Mouse (Mus musculus) left cerebral cortex, postnatal 4 days (tissue): Measurements from ENCODE around the gene Zfp791. TPM values are rescaled to one million over a fixed set of nuclear protein-coding genes. Genes with fewer than 3 reads are reported as not detected.

Experiments used
- microRNA-seq: library from miRNA; unstranded; fragments of <30 nt; microRNA quantifications from one replicate; pipeline ENCODE4 v1.2.0, GENCODE M21; 2022
- total RNA-seq, 2 experiments: library from RNA; stranded (reverse); gene quantifications; 2 replicates each; pipeline ENCODE4 v1.2.3; 2021

Zfp791 gene
- total RNA-seq, 2 experiments from 2014 or later = 6.5 to 6.8 TPM

Small RNA genes within 50 kb of the gene (microRNA-seq; reads per million reads assigned to microRNA genes)
- gene Gm23388 = not detected
- 20.5 reads per million, percentile 36 among the genes with 10 or more reads in this experiment for gene Mir7070

Other genes starting within 250 kb of the Zfp791 start
- gene Gcdh, start 229.2 kb downstream of the Zfp791 start, total RNA-seq = 10 to 100 TPM; 30.8 to 32.7 TPM
- gene Klf1, start 221.2 kb downstream of the Zfp791 start, total RNA-seq = under 1 TPM in 1 of 2 experiments, not detected in 1; 0.24 TPM
- 1 to 10 TPM; 2.8 to 4.1 TPM for gene Dnase2a, start 214.5 kb downstream of the Zfp791 start, total RNA-seq
- 100 to 1,000 TPM; 195 to 210 TPM for gene Mast1, start 185.7 kb downstream of the Zfp791 start, total RNA-seq
- gene Rtbdn, start 176.1 kb downstream of the Zfp791 start, total RNA-seq = 1 to 10 TPM; 6.7 to 8.3 TPM
- gene Gm49661, start 153.7 kb downstream of the Zfp791 start, total RNA-seq = not detected
- gene Prdx2, start 153.5 kb downstream of the Zfp791 start, total RNA-seq = 100 to 1,000 TPM; 665 to 681 TPM
- 10 to 100 TPM; 41.1 to 42.1 TPM for gene Rnaseh2a, start 153.3 kb downstream of the Zfp791 start, total RNA-seq
- 10 to 100 TPM; 12.5 to 13.5 TPM for gene Junb, start 144.4 kb downstream of the Zfp791 start, total RNA-seq
- 10 to 100 TPM; 28.3 to 32.5 TPM for gene Hook2, start 132.5 kb downstream of the Zfp791 start, total RNA-seq
- not detected for gene Best2, start 108.6 kb downstream of the Zfp791 start, total RNA-seq
- 100 to 1,000 TPM; 106 to 107 TPM for gene Asna1, start 97.8 kb downstream of the Zfp791 start, total RNA-seq
- 100 to 1,000 TPM; 158 to 163 TPM for gene Trir, start 96.3 kb downstream of the Zfp791 start, total RNA-seq
- 100 to 1,000 TPM; 163 to 179 TPM for gene Tnpo2, start 86.2 kb downstream of the Zfp791 start, total RNA-seq
- gene Fbxw9, start 63.0 kb downstream of the Zfp791 start, total RNA-seq = 10 to 100 TPM; 79.0 to 80.0 TPM
- gene Gm5741, start 55.1 kb downstream of the Zfp791 start, total RNA-seq = not detected
- gene Dhps, start 51.3 kb downstream of the Zfp791 start, total RNA-seq = 10 to 100 TPM; 79.9 to 82.3 TPM
- gene Wdr83os, start 42.4 kb downstream of the Zfp791 start, total RNA-seq = 10 to 100 TPM; 60.9 to 61.2 TPM
- 10 to 100 TPM; 21.4 to 21.7 TPM for gene Wdr83, start 41.8 kb downstream of the Zfp791 start, total RNA-seq
- 10 to 100 TPM; 25.2 to 26.5 TPM for gene Man2b1, start 39.8 kb downstream of the Zfp791 start, total RNA-seq
- not detected for gene Cks1brt, start 28.8 kb upstream of the Zfp791 start, total RNA-seq
- not detected for gene Olfr371, start 102.9 kb upstream of the Zfp791 start, total RNA-seq
- gene Orc6, start 176.5 kb upstream of the Zfp791 start, total RNA-seq = 10 to 100 TPM; 45.3 to 45.9 TPM
- 100 to 1,000 TPM; 144 to 149 TPM for gene Vps35, start 176.7 kb upstream of the Zfp791 start, total RNA-seq